Mouse (Mus musculus): ENCODE results near the gene H2afy. TPM values are rescaled to one million over a fixed set of nuclear protein-coding genes. Genes with fewer than 3 reads are reported as not detected.

H2afy gene
- 494 and 510 TPM in 2 replicates for polyA plus RNA-seq (2016; fragmentation: Nextera tagmentation; extraction: Ambion mirVana)

- DNase-seq (ENCODE audit: low spot score), result no peak
- Histone ChIP-seq H3K36me3 (peaks cover 21% of the 10 kb centered on the region), H3K27ac (peak within 1 kb of the TSS; percentile 99), H3K27me3 (ENCODE audit: insufficient read depth, poor library complexity, severe bottlenecking) (peaks cover 6% of the 10 kb centered on the region; the same call in 1 of the 2 replicates), H3K9me3 (peaks cover 4% of the 10 kb centered on the region; the same call in 1 of the 2 replicates), H3K4me1 (replicated peaks) (peaks cover 42% of the 10 kb centered on the region), H3K4me3 (peak within 1 kb of the TSS; percentile 99)
- 82% methylated on average over 2 of the region's 2 CpGs for WGBS
Measured at GRCm38 (mm10) chr13:56136200-56136599, at the start of gene H2afy. Gene H2afy, minus strand, starts transcription at chr13:56136361.

- Histone ChIP-seq H3K4me3 (no peak overlapping the region), H3K27me3 (ENCODE audit: insufficient read depth, poor library complexity, severe bottlenecking) (0 out of 2 replicates have a peak, but pooled peaks cover 4% of the 10 kb centered on the region)
- 85% methylated on average over 5 of the region's 5 CpGs for WGBS
Measured at GRCm38 (mm10) chr13:56183687-56184086, 47.5 kb upstream of the H2afy start.

GRCm38 (mm10) chr13:56181424-56181823, 45.3 kb upstream of the H2afy start:
- Histone ChIP-seq H3K27me3 (ENCODE audit: insufficient read depth, poor library complexity, severe bottlenecking) (0 out of 2 replicates have a peak, but pooled peaks cover 4% of the 10 kb centered on the region), H3K4me3 (no peak overlapping the region), H3K27ac (no peak overlapping the region), H3K9me3 (no peaks in the 10 kb centered on the region), H3K4me1 (replicated peaks) (no peaks in the 10 kb centered on the region), H3K36me3 (no peaks in the 10 kb centered on the region)
- 73% methylated on average over 8 of the region's 8 CpGs for WGBS
- no peak for DNase-seq (ENCODE audit: low spot score)

More at GRCm38 (mm10) chr13:56183687-56184086, 47.5 kb upstream of the H2afy start:
- no peak for DNase-seq (ENCODE audit: low spot score)
- H3K36me3 ChIP-seq, result no peaks in the 10 kb centered on the region
- no peaks in the 10 kb centered on the region for H3K4me1 ChIP-seq (replicated peaks)
- H3K9me3 ChIP-seq, result no peaks in the 10 kb centered on the region
- H3K27ac ChIP-seq, result no peak overlapping the region

GRCm38 (mm10) chr13:56178416-56179035, 42.4 kb upstream of the H2afy start, which contains the start of gene Tifab:
Gene Tifab, minus strand, starts transcription at chr13:56178885.
- Histone ChIP-seq H3K4me3 (no peak within 1 kb of the TSS), H3K9me3 (no peaks in the 10 kb centered on the region), H3K27ac (no peak within 1 kb of the TSS), H3K36me3 (no peaks in the 10 kb centered on the region), H3K4me1 (replicated peaks) (no peaks in the 10 kb centered on the region), H3K27me3 (ENCODE audit: insufficient read depth, poor library complexity, severe bottlenecking) (no peaks in the 10 kb centered on the region)
- WGBS, result 90% methylated on average over 16 of the region's 16 CpGs
- no peak for DNase-seq (ENCODE audit: low spot score)

DNA sequence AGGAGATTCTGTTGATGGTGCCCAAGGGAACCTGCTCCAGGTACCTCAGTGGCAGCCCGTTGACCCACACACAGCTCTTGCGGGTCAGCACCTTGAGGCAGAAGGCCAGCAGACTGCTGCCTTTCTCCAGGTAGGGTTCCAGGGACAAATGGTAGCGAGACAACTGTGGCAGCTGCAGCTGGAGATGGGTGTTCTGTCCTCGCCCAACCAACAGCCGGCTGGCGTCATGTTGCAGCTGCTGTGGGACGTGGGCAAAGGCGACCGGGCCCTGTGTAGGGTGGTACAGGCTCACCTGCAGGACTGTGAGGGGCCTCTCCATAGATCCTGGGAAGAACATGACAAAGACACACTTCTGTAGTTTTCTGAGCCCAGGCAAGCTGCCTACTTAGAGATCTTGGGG, 40.1 kb upstream of the H2afy start:
- H3K27ac ChIP-seq, result no peak overlapping the region
- no peaks in the 10 kb centered on the region for H3K4me1 ChIP-seq (replicated peaks)
- no peak overlapping the region for H3K4me3 ChIP-seq
- 0 out of 2 replicates have a peak, but pooled peaks cover 4% of the 10 kb centered on the region for H3K27me3 ChIP-seq (ENCODE audit: insufficient read depth, poor library complexity, severe bottlenecking)
- H3K9me3 ChIP-seq, result no peaks in the 10 kb centered on the region
- 94% methylated on average over 9 of the region's 9 CpGs for WGBS
- no peak for DNase-seq (ENCODE audit: low spot score)
- no peaks in the 10 kb centered on the region for H3K36me3 ChIP-seq

GRCm38 (mm10) chr13:56175848-56176247, 39.7 kb upstream of the H2afy start:
- Histone ChIP-seq H3K9me3 (no peaks in the 10 kb centered on the region), H3K4me1 (replicated peaks) (no peaks in the 10 kb centered on the region), H3K4me3 (no peak overlapping the region), H3K27ac (no peak overlapping the region), H3K27me3 (ENCODE audit: insufficient read depth, poor library complexity, severe bottlenecking) (0 out of 2 replicates have a peak, but pooled peaks cover 4% of the 10 kb centered on the region), H3K36me3 (no peaks in the 10 kb centered on the region)
- WGBS, result 78% methylated on average over 4 of the region's 4 CpGs
- DNase-seq (ENCODE audit: low spot score), result no peak

- DNase-seq (ENCODE audit: low spot score), result no peak
- Histone ChIP-seq H3K4me3 (no peak overlapping the region), H3K9me3 (no peaks in the 10 kb centered on the region), H3K36me3 (no peaks in the 10 kb centered on the region), H3K27ac (peak overlapping the region; percentile 56; the same call in 1 of the 2 replicates), H3K4me1 (replicated peaks) (peaks cover 7% of the 10 kb centered on the region), H3K27me3 (ENCODE audit: insufficient read depth, poor library complexity, severe bottlenecking) (peaks cover 4% of the 10 kb centered on the region; the same call in 1 of the 2 replicates)
- WGBS, result 74% methylated on average over 7 of the region's 7 CpGs
Measured at GRCm38 (mm10) chr13:56172901-56173545, 36.9 kb upstream of the H2afy start.

- Histone ChIP-seq H3K4me3 (no peak overlapping the region), H3K9me3 (no peaks in the 10 kb centered on the region), H3K27ac (no peak overlapping the region), H3K4me1 (replicated peaks) (peaks cover 11% of the 10 kb centered on the region), H3K27me3 (ENCODE audit: insufficient read depth, poor library complexity, severe bottlenecking) (peaks cover 4% of the 10 kb centered on the region; the same call in 1 of the 2 replicates), H3K36me3 (no peaks in the 10 kb centered on the region)
- no peak for DNase-seq (ENCODE audit: low spot score)
- WGBS, result 84% methylated on average over 7 of the region's 7 CpGs
Measured at GRCm38 (mm10) chr13:56172106-56172505, 35.9 kb upstream of the H2afy start.

- 58% methylated on average over 3 of the region's 3 CpGs for WGBS
- peak overlapping the region; percentile 67; the same call in 1 of the 2 replicates for H3K27ac ChIP-seq
- DNase-seq (ENCODE audit: low spot score), result no peak
- H3K27me3 ChIP-seq (ENCODE audit: insufficient read depth, poor library complexity, severe bottlenecking), result peaks cover 4% of the 10 kb centered on the region; the same call in 1 of the 2 replicates
- no peaks in the 10 kb centered on the region for H3K36me3 ChIP-seq
- H3K4me1 ChIP-seq (replicated peaks), result peaks cover 16% of the 10 kb centered on the region
- H3K9me3 ChIP-seq, result no peaks in the 10 kb centered on the region
- no peak overlapping the region for H3K4me3 ChIP-seq
Measured at GRCm38 (mm10) chr13:56168403-56168781, 32.2 kb upstream of the H2afy start.

- Histone ChIP-seq H3K27me3 (ENCODE audit: insufficient read depth, poor library complexity, severe bottlenecking) (peaks cover 4% of the 10 kb centered on the region; the same call in 1 of the 2 replicates), H3K27ac (peak overlapping the region; percentile 67), H3K9me3 (no peaks in the 10 kb centered on the region), H3K4me3 (no peak overlapping the region), H3K4me1 (replicated peaks) (peaks cover 16% of the 10 kb centered on the region), H3K36me3 (no peaks in the 10 kb centered on the region)
- WGBS, result 33% methylated on average over 14 of the region's 14 CpGs
- DNase-seq (ENCODE audit: low spot score), result no peak
Measured at GRCm38 (mm10) chr13:56167446-56168402, 31.6 kb upstream of the H2afy start.

- no peak for DNase-seq (ENCODE audit: low spot score)
- WGBS, result 92% methylated on average over 11 of the region's 11 CpGs
- Histone ChIP-seq H3K27me3 (ENCODE audit: insufficient read depth, poor library complexity, severe bottlenecking) (no peaks in the 10 kb centered on the region; the same call in 1 of the 2 replicates), H3K4me1 (replicated peaks) (peaks cover 18% of the 10 kb centered on the region), H3K27ac (no peak overlapping the region), H3K4me3 (no peak overlapping the region), H3K9me3 (no peaks in the 10 kb centered on the region), H3K36me3 (no peaks in the 10 kb centered on the region)
Measured at GRCm38 (mm10) chr13:56165561-56165960, 29.4 kb upstream of the H2afy start.

- WGBS, result 88% methylated on average over 3 of the region's 3 CpGs
- H3K9me3 ChIP-seq, result no peaks in the 10 kb centered on the region
- H3K4me3 ChIP-seq, result no peak overlapping the region
- H3K4me1 ChIP-seq (replicated peaks), result peaks cover 29% of the 10 kb centered on the region
- no peaks in the 10 kb centered on the region for H3K36me3 ChIP-seq
- H3K27me3 ChIP-seq (ENCODE audit: insufficient read depth, poor library complexity, severe bottlenecking), result no peaks in the 10 kb centered on the region; the same call in 1 of the 2 replicates
- no peak overlapping the region for H3K27ac ChIP-seq
- DNase-seq (ENCODE audit: low spot score), result no peak
Measured at GRCm38 (mm10) chr13:56164372-56164771, 28.2 kb upstream of the H2afy start.

All from hindbrain, embryonic 10.5 days (tissue).